Mouse (Mus musculus): ENCODE measurements around the gene Uhrf2. TPM values are rescaled to one million over a fixed set of nuclear protein-coding genes. Genes with fewer than 3 reads are reported as not detected.

The Uhrf2 gene
- polyA plus RNA-seq, 1 experiment: 17.2 TPM

- Histone ChIP-seq H3K79me2 (ENCODE audit: control insufficient read depth, insufficient read depth) (no peaks in the 10 kb centered on the region), H3K27me3 (ENCODE audit: control insufficient read depth, insufficient read depth, insufficient read length) (peaks cover 4% of the 10 kb centered on the region), H3K4me3 (no peak overlapping the region), H3ac (ENCODE audit: control insufficient read depth, insufficient read length) (no peak overlapping the region), H3K36me3 (ENCODE audit: control insufficient read depth, insufficient read depth) (no peaks in the 10 kb centered on the region), H3K4me2 (ENCODE audit: low read depth) (no peak overlapping the region)
- TF ChIP-seq SRF (IDR thresholded peaks at IDR 0.05; ENCODE audit: control insufficient read depth, insufficient read length, low read depth): no peak
- no peak for TF ChIP-seq POLR2A (IDR thresholded peaks at IDR 0.05; ENCODE audit: insufficient read length, low read depth)
These were observed 28.8 kb upstream of the Uhrf2 start for GRCm38 (mm10) chr19:30001550-30001949.

GRCm38 (mm10) chr19:30003621-30004020, 26.7 kb upstream of the Uhrf2 start, which contains the start of gene Trpd52l3:
Gene Trpd52l3, plus strand, starts transcription at chr19:30003790.
- Histone ChIP-seq H3K4me3 (no peak within 1 kb of the TSS), H3K4me2 (ENCODE audit: low read depth) (no peak within 1 kb of the TSS), H3K27me3 (ENCODE audit: control insufficient read depth, insufficient read depth, insufficient read length) (peaks cover 4% of the 10 kb centered on the region), H3K36me3 (ENCODE audit: control insufficient read depth, insufficient read depth) (no peaks in the 10 kb centered on the region), H3ac (ENCODE audit: control insufficient read depth, insufficient read length) (no peak within 1 kb of the TSS), H3K79me2 (ENCODE audit: control insufficient read depth, insufficient read depth) (no peaks in the 10 kb centered on the region)
- TF ChIP-seq USF1 (IDR thresholded peaks at IDR 0.05; ENCODE audit: low read depth) (no peak), TCF3 (IDR thresholded peaks at IDR 0.05; ENCODE audit: insufficient read length, low read depth) (no peak), SRF (IDR thresholded peaks at IDR 0.05; ENCODE audit: control insufficient read depth, insufficient read length, low read depth) (no peak), POLR2AphosphoS2 (IDR thresholded peaks at IDR 0.05; ENCODE audit: insufficient read length, low read depth) (no peak), CEBPB (IDR thresholded peaks at IDR 0.05; ENCODE audit: insufficient read depth, poor library complexity, severe bottlenecking) (no peak), POLR2A (IDR thresholded peaks at IDR 0.05; ENCODE audit: insufficient read length, low read depth) (no peak), REST (IDR thresholded peaks at IDR 0.05; ENCODE audit: insufficient read depth, insufficient read length) (no peak)

GRCm38 (mm10) chr19:30006371-30006770, 23.9 kb upstream of the Uhrf2 start:
- TF ChIP-seq CEBPB (IDR thresholded peaks at IDR 0.05; ENCODE audit: insufficient read depth, poor library complexity, severe bottlenecking) (no peak), MYOG (IDR thresholded peaks at IDR 0.05; ENCODE audit: control insufficient read depth in 1 of 3, insufficient read depth in 1 of 3, insufficient read length in 2 of 3, low read depth in 2 of 3) (no peak), TCF12 (IDR thresholded peaks at IDR 0.05; ENCODE audit: insufficient read depth, poor library complexity, severe bottlenecking) (no peak), POLR2AphosphoS2 (IDR thresholded peaks at IDR 0.05; ENCODE audit: insufficient read length, low read depth) (no peak), POLR2A (IDR thresholded peaks at IDR 0.05; ENCODE audit: insufficient read length, low read depth) (no peak), TCF3 (IDR thresholded peaks at IDR 0.05; ENCODE audit: insufficient read length, low read depth) (no peak), E2F4 (IDR thresholded peaks at IDR 0.05; ENCODE audit: insufficient read depth) (no peak), MYOD1 (IDR thresholded peaks at IDR 0.05; ENCODE audit: control insufficient read depth in 1 of 3, insufficient read length in 2 of 3, low read depth in 2 of 3) (no peak), USF1 (IDR thresholded peaks at IDR 0.05; ENCODE audit: low read depth) (no peak), REST (IDR thresholded peaks at IDR 0.05; ENCODE audit: insufficient read depth, insufficient read length) (no peak), MAX (IDR thresholded peaks at IDR 0.05; ENCODE audit: low read depth) (no peak)
- Histone ChIP-seq H3K4me2 (ENCODE audit: low read depth) (no peak overlapping the region), H3ac (ENCODE audit: control insufficient read depth, insufficient read length) (no peak overlapping the region), H3K4me3 (no peak overlapping the region), H3K79me2 (ENCODE audit: control insufficient read depth, insufficient read depth) (no peaks in the 10 kb centered on the region), H3K36me3 (ENCODE audit: control insufficient read depth, insufficient read depth) (no peaks in the 10 kb centered on the region), H3K27me3 (ENCODE audit: control insufficient read depth, insufficient read depth, insufficient read length) (peaks cover 4% of the 10 kb centered on the region)

GRCm38 (mm10) chr19:30010520-30011296, 19.6 kb upstream of the Uhrf2 start:
- no peaks in the 10 kb centered on the region for H3K36me3 ChIP-seq (ENCODE audit: control insufficient read depth, insufficient read depth)
- H3K79me2 ChIP-seq (ENCODE audit: control insufficient read depth, insufficient read depth): no peaks in the 10 kb centered on the region
- TF ChIP-seq REST (IDR thresholded peaks at IDR 0.05; ENCODE audit: insufficient read depth, insufficient read length) (no peak), TCF12 (IDR thresholded peaks at IDR 0.05; ENCODE audit: insufficient read depth, poor library complexity, severe bottlenecking) (no peak), MYOG (IDR thresholded peaks at IDR 0.05; ENCODE audit: control insufficient read depth in 1 of 3, insufficient read depth in 1 of 3, insufficient read length in 2 of 3, low read depth in 2 of 3) (no peak), USF1 (IDR thresholded peaks at IDR 0.05; ENCODE audit: low read depth) (no peak), CEBPB (IDR thresholded peaks at IDR 0.05; ENCODE audit: insufficient read depth, poor library complexity, severe bottlenecking) (no peak), E2F4 (IDR thresholded peaks at IDR 0.05; ENCODE audit: insufficient read depth) (no peak), POLR2A (IDR thresholded peaks at IDR 0.05; ENCODE audit: insufficient read length, low read depth) (no peak), MAX (IDR thresholded peaks at IDR 0.05; ENCODE audit: low read depth) (no peak), SRF (IDR thresholded peaks at IDR 0.05; ENCODE audit: control insufficient read depth, insufficient read length, low read depth) (no peak), MYOD1 (IDR thresholded peaks at IDR 0.05; ENCODE audit: control insufficient read depth in 1 of 3, insufficient read length in 2 of 3, low read depth in 2 of 3) (no peak), POLR2AphosphoS2 (IDR thresholded peaks at IDR 0.05; ENCODE audit: insufficient read length, low read depth) (no peak), TCF3 (IDR thresholded peaks at IDR 0.05; ENCODE audit: insufficient read length, low read depth) (no peak)
- H3ac ChIP-seq (ENCODE audit: control insufficient read depth, insufficient read length): no peak overlapping the region
- H3K27me3 ChIP-seq (ENCODE audit: control insufficient read depth, insufficient read depth, insufficient read length): peaks cover 14% of the 10 kb centered on the region
- no peak overlapping the region for H3K4me3 ChIP-seq
- no peak overlapping the region for H3K4me2 ChIP-seq (ENCODE audit: low read depth)

- Histone ChIP-seq H3K79me2 (ENCODE audit: control insufficient read depth, insufficient read depth) (no peaks in the 10 kb centered on the region), H3K4me2 (ENCODE audit: low read depth) (no peak overlapping the region), H3K36me3 (ENCODE audit: control insufficient read depth, insufficient read depth) (no peaks in the 10 kb centered on the region), H3K27me3 (ENCODE audit: control insufficient read depth, insufficient read depth, insufficient read length) (peaks cover 11% of the 10 kb centered on the region), H3ac (ENCODE audit: control insufficient read depth, insufficient read length) (no peak overlapping the region), H3K4me3 (no peak overlapping the region)
- TF ChIP-seq TCF3 (IDR thresholded peaks at IDR 0.05; ENCODE audit: insufficient read length, low read depth): no peak
- TF ChIP-seq CEBPB (IDR thresholded peaks at IDR 0.05; ENCODE audit: insufficient read depth, poor library complexity, severe bottlenecking): no peak
- no peak for TF ChIP-seq MYOD1 (IDR thresholded peaks at IDR 0.05; ENCODE audit: control insufficient read depth in 1 of 3, insufficient read length in 2 of 3, low read depth in 2 of 3)
- no peak for TF ChIP-seq SRF (IDR thresholded peaks at IDR 0.05; ENCODE audit: control insufficient read depth, insufficient read length, low read depth)
- no peak for TF ChIP-seq REST (IDR thresholded peaks at IDR 0.05; ENCODE audit: insufficient read depth, insufficient read length)
- TF ChIP-seq MYOG (IDR thresholded peaks at IDR 0.05; ENCODE audit: control insufficient read depth in 1 of 3, insufficient read depth in 1 of 3, insufficient read length in 2 of 3, low read depth in 2 of 3): no peak
- no peak for TF ChIP-seq USF1 (IDR thresholded peaks at IDR 0.05; ENCODE audit: low read depth)
- no peak for TF ChIP-seq TCF12 (IDR thresholded peaks at IDR 0.05; ENCODE audit: insufficient read depth, poor library complexity, severe bottlenecking)
- no peak for TF ChIP-seq POLR2AphosphoS2 (IDR thresholded peaks at IDR 0.05; ENCODE audit: insufficient read length, low read depth)
- no peak for TF ChIP-seq E2F4 (IDR thresholded peaks at IDR 0.05; ENCODE audit: insufficient read depth)
These were observed 16.0 kb upstream of the Uhrf2 start for GRCm38 (mm10) chr19:30014331-30014730.

All from myocyte (in vitro differentiated cells).